Mouse (Mus musculus) forebrain, postnatal 0 days (tissue): ENCODE measurements around the gene Dpp6. TPM values are rescaled to one million over a fixed set of nuclear protein-coding genes. Genes with fewer than 3 reads are reported as not detected.

Source experiments
- ATAC-seq: fragments of 200-750 bp; cut with Nextera tagmentation; 2 replicates; pipeline ENCODE4 v1.8.0; 2017; ENCODE audit warnings: mild to moderate bottlenecking, moderate library complexity
- DNase-seq: peaks from one replicate; pipeline ENCODE4 v3.0.0-alpha.2; 2015
- H3K27ac ChIP-seq: fragments of 300-500 bp; sonication (generic); 2 replicates; pipeline ENCODE4 v1.5.1; 2014; ENCODE audit warnings: low read depth, mild to moderate bottlenecking, antibody characterized with exemption, low read length, moderate library complexity, mixed read lengths
- H3K27me3 ChIP-seq: fragments of 300-500 bp; sonication (generic); 2 replicates; pipeline ENCODE4 v1.6.1; 2014; ENCODE audit warnings: mild to moderate bottlenecking, low read length, mixed read lengths; ENCODE audit not compliant: insufficient read depth
- H3K36me3 ChIP-seq: fragments of 300-500 bp; sonication (generic); 2 replicates; pipeline ENCODE4 v1.6.1; 2014; ENCODE audit warnings: mild to moderate bottlenecking, moderate library complexity; ENCODE audit not compliant: insufficient read depth
- H3K4me1 ChIP-seq: fragments of 300-500 bp; sonication (generic); 2 replicates; pipeline ENCODE4 v1.6.1; 2014; ENCODE audit warnings: antibody characterized with exemption; ENCODE audit not compliant: insufficient read depth
- H3K4me2 ChIP-seq: fragments of 300-500 bp; sonication (generic); 2 replicates; pipeline ENCODE4 v1.6.1; 2014; ENCODE audit warnings: low read depth, mild to moderate bottlenecking, moderate library complexity
- H3K4me3 ChIP-seq: fragments of 300-500 bp; sonication (generic); 2 replicates; pipeline ENCODE4 v1.5.1; 2014; ENCODE audit warnings: low read depth, low read length, mixed read lengths
- H3K9ac ChIP-seq: fragments of 300-500 bp; sonication (generic); 2 replicates; pipeline ENCODE4 v1.6.1; 2014; ENCODE audit warnings: mild to moderate bottlenecking
- H3K9me3 ChIP-seq: fragments of 300-500 bp; sonication (generic); 2 replicates; pipeline ENCODE4 v1.6.1; 2016; ENCODE audit warnings: low read length
- CTCF ChIP-seq: sonication (generic); IDR thresholded peaks from 2 replicates; pipeline ENCODE4 v1.5.1; 2016; ENCODE audit warnings: antibody characterized with exemption, control low read depth, low read depth
- WGBS: fragments of 180-500 bp; shearing (Covaris S2); extraction: QIAGEN DNeasy Blood & Tissue Kit; methylation state at CpG from one replicate; pipeline ENCODE4 v1.1.7; 2014; 5-methylcytosine and 5-hydroxymethylcytosine counted together
- polyA plus RNA-seq: library from polyadenylated mRNA; unstranded; fragments of >200 nt; fragmentation: Nextera tagmentation; extraction: Ambion mirVana; gene quantifications from 2 replicates; pipeline ENCODE4 v1.2.1, GENCODE M21; 2015
- total RNA-seq: library from RNA; depleted of rRNA; stranded (reverse); fragments of >200 nt; gene quantifications from 2 replicates; pipeline ENCODE4 v1.2.3, GENCODE M21; 2014

The Dpp6 gene
- total and polyA plus RNA-seq, 2 experiments from 2014 or later = 58.4 to 116 TPM

DNA sequence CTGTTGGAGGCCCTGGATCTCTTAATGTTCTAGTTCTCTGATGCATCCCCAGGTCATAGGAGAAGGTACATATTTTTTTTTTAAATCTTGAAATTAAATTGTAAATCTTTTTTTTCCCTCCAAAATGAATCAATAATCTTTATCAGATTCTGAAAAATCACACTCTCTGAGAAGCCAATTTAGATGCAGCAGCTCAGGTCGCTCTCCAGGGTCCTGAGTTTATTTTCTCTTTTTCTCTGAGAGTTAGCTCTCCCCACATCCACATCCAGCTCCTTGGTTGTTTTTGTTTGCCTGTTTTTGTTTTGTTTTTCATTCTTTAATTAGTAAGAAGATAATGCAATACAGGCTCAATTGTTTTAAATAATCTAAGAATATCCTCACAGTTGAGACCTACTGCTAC is 218.3 kb downstream of the Dpp6 start:
- Histone ChIP-seq H3K27ac (no peak overlapping the region), H3K27me3 (no peaks in the 10 kb centered on the region), H3K9me3 (no peaks in the 10 kb centered on the region), H3K36me3 (no peaks in the 10 kb centered on the region), H3K4me3 (no peak overlapping the region), H3K4me1 (no peaks in the 10 kb centered on the region), H3K9ac (no peak overlapping the region), H3K4me2 (no peak overlapping the region)
- no peak for ATAC-seq
- WGBS = 59% methylated on average over 1 of the region's 1 CpGs
- TF ChIP-seq CTCF = no peak
- no peak for DNase-seq

DNA sequence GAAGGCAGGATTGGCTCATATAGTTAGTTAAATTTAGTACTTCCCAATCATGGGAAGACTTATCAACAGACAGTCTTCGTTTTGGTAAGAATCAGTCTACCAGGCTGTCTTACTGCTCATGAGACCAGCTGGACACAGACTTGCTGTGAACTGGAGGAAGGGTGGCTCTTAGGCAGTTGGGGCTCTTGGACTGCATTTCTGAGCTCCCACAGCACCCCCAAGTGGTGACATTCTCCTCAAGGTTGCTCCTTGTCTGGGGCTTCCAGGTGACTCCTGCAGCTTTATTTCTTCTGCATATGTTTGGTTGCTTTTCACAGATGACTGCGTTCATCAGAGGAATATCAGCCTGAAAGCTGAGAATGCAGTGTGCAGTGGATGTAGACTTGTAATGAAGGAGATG is 218.9 kb downstream of the Dpp6 start:
- WGBS = 36% methylated on average over 2 of the region's 2 CpGs

DNA sequence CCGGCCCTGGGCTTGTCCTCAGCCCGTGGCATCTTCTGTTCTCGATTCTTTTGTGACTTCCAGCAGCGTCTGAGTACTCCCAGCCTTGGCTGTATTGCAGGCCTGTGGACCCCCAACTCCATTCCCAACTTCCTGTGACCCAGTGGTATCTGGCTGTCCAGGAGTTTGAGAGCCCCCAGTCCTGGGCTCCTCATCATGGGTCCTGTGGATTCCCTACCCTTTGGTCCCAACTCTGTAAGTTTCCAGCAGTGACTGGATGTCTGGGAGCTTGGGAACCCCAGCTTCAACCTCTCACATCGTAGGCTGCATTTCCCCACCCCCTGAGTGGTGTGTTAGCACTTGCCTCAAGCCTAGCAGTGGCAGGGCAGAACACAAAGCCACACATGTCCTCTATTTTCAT is 220.8 kb downstream of the Dpp6 start:
- Histone ChIP-seq H3K27ac (no peak overlapping the region), H3K4me1 (no peaks in the 10 kb centered on the region), H3K9ac (no peak overlapping the region), H3K9me3 (no peaks in the 10 kb centered on the region), H3K36me3 (no peaks in the 10 kb centered on the region), H3K4me2 (no peak overlapping the region), H3K4me3 (no peak overlapping the region), H3K27me3 (no peaks in the 10 kb centered on the region)
- WGBS = 65% methylated on average over 5 of the region's 5 CpGs
- no peak for ATAC-seq
- TF ChIP-seq CTCF = no peak
- no peak for DNase-seq

More for the DNA sequence above, 218.9 kb downstream of the Dpp6 start:
- Histone ChIP-seq H3K27ac (no peak overlapping the region), H3K4me1 (no peaks in the 10 kb centered on the region), H3K9me3 (no peaks in the 10 kb centered on the region), H3K27me3 (no peaks in the 10 kb centered on the region), H3K4me2 (no peak overlapping the region), H3K4me3 (no peak overlapping the region), H3K36me3 (no peaks in the 10 kb centered on the region), H3K9ac (no peak overlapping the region)
- peak; percentile 47 for TF ChIP-seq CTCF
- ATAC-seq (no peak), DNase-seq (peak; percentile 50)

- Histone ChIP-seq H3K4me1 (peaks cover 8% of the 10 kb centered on the region; the same call in 1 of the 2 replicates), H3K27ac (peak overlapping the region; percentile 75; the same call in 1 of the 2 replicates), H3K4me2 (no peak overlapping the region), H3K9me3 (no peaks in the 10 kb centered on the region), H3K27me3 (no peaks in the 10 kb centered on the region), H3K9ac (no peak overlapping the region), H3K36me3 (no peaks in the 10 kb centered on the region), H3K4me3 (no peak overlapping the region)
- TF ChIP-seq CTCF = peak; percentile 88
- 17% methylated on average over 7 of the region's 7 CpGs for WGBS
- peak; percentile 82 for ATAC-seq
- DNase-seq = peak; percentile 87
Observed at GRCm38 (mm10) chr5:27048167-27048566, 231.2 kb downstream of the Dpp6 start.

DNA sequence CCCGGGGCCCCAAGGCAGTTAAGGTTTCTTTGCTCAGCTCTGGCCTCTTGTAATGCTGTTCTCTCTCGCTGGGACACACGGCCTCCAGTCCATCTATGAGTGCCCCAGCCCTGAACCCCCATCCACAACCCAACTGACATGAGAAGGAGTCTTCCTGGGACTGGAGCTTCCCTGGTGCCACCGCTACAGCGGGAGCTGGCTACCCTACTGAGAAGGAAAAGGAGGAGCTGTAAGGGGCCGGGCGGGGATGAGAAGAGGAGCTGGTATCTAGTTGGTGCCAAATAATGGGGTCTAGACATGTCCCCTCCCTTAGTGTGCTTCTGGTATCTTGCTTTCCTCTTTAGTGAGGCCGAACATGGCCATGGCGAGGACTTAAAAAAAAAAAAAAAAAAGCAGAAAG is 231.9 kb downstream of the Dpp6 start:
- Histone ChIP-seq H3K36me3 (no peaks in the 10 kb centered on the region), H3K9ac (peak overlapping the region; percentile 87), H3K4me1 (peaks cover 8% of the 10 kb centered on the region; the same call in 1 of the 2 replicates), H3K4me3 (peak overlapping the region; percentile 66), H3K27me3 (no peaks in the 10 kb centered on the region), H3K4me2 (peak overlapping the region; percentile 94), H3K9me3 (no peaks in the 10 kb centered on the region), H3K27ac (peak overlapping the region; percentile 75)
- ATAC-seq (peak; percentile 33), DNase-seq (peak; percentile 26)
- TF ChIP-seq CTCF = no peak
- WGBS = 8% methylated on average over 9 of the region's 9 CpGs

DNA sequence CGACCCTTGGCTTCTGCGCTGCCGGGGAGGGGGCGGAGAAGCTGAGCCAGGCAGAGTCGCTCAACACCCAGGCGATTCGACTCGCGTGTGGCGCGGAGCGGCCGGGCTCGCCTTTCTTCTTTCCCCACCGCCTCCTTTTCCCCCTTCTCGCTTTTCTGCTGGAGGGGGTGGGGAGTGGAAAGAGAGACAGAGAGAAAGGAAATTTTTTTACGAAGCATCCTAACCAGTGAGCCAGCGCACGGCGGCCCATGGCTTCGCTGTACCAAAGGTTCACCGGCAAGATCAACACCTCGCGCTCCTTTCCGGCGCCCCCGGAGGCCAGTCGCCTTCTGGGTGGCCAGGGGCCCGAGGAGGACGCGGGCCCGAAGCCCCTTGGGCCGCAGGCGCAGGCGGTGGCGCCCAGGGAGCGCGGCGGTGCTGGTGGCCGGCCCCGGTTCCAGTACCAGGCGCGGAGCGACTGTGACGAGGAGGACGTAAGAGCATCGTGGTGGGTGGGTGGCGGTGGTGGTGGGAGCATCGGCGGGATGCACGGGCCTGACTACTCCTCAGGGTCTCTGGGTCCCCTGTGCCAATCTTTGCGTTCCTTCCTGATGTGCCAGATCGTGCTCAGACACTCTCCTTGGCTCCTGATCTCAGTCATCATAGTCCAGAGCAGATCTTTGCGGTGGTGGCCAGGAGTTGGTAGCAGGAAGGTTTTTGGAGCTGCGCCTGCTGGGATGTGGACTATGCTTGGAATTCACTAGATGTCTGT is 232.5 kb downstream of the Dpp6 start:
- Histone ChIP-seq H3K27ac (peak overlapping the region; percentile 75), H3K4me3 (peak overlapping the region; percentile 66), H3K36me3 (no peaks in the 10 kb centered on the region), H3K4me1 (peaks cover 8% of the 10 kb centered on the region; the same call in 1 of the 2 replicates), H3K27me3 (no peaks in the 10 kb centered on the region), H3K9ac (peak overlapping the region; percentile 87), H3K4me2 (peak overlapping the region; percentile 94), H3K9me3 (no peaks in the 10 kb centered on the region)
- TF ChIP-seq CTCF = no peak
- DNase-seq (peak; percentile 73), ATAC-seq (peak; percentile 75)
- WGBS = 4% methylated on average over 54 of the region's 55 CpGs

DNA sequence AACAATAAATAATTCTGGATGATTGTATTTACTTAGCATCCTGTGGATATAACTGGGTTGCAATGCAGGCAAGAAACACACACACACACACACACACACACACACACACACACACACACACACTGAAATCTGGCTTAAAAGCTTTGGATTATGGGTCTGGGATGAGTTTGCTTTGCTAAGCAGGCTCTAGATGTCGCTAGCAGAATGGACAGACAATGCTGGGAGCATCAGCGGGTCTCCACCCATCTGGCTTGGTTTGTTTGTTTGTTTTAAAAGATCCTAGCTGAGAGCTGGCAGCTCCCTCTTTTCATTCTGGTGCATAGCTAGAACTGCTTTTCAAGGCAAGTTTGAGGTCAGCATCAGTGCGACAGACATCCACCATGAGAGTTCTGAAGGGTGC is 234.2 kb downstream of the Dpp6 start:
- TF ChIP-seq CTCF = peak; percentile 65
- Histone ChIP-seq H3K9me3 (no peaks in the 10 kb centered on the region), H3K36me3 (no peaks in the 10 kb centered on the region), H3K9ac (no peak overlapping the region), H3K27me3 (no peaks in the 10 kb centered on the region), H3K4me2 (no peak overlapping the region), H3K4me1 (peaks cover 8% of the 10 kb centered on the region; the same call in 1 of the 2 replicates), H3K27ac (no peak overlapping the region), H3K4me3 (no peak overlapping the region)
- peak; percentile 23; the same call in 1 of the 2 replicates for ATAC-seq
- peak; percentile 67 for DNase-seq
- WGBS = 43% methylated on average over 3 of the region's 3 CpGs
